Mouse (Mus musculus) lung, adult 2 months (tissue): ENCODE measurements around the gene Galk1.

Experiments used
- CTCF ChIP-seq: fragments of 200-500 bp; IDR thresholded peaks from 2 replicates; pipeline ENCODE4 v1.5.1; 2011; ENCODE audit warnings: mild to moderate bottlenecking, low read length, control low read depth; ENCODE audit not compliant: insufficient read depth
- POLR2A ChIP-seq: fragments of 200-500 bp; IDR thresholded peaks from 2 replicates; pipeline ENCODE4 v1.6.1; 2011; ENCODE audit warnings: low read depth, mild to moderate bottlenecking, control low read depth, low read length, borderline replicate concordance; ENCODE audit errors: extremely low read depth

- TF ChIP-seq CTCF (no peak), POLR2A (no peak)
These were observed 2.4 kb downstream of the Galk1 start for GRCm38 (mm10) chr11:116010146-116010545.
